Mouse (Mus musculus): Measurements from ENCODE around the gene Napb.
A peak's percentile ranks its signal among the peaks of the same experiment; 100 is the strongest.

Napb gene

GRCm38 (mm10) chr2:148686862-148687261 lies 45.4 kb downstream of the Napb start:
- DNase-seq, result no peak

- DNase-seq, result no peak
Observed at GRCm38 (mm10) chr2:148685709-148686108, 46.6 kb downstream of the Napb start.

DNA sequence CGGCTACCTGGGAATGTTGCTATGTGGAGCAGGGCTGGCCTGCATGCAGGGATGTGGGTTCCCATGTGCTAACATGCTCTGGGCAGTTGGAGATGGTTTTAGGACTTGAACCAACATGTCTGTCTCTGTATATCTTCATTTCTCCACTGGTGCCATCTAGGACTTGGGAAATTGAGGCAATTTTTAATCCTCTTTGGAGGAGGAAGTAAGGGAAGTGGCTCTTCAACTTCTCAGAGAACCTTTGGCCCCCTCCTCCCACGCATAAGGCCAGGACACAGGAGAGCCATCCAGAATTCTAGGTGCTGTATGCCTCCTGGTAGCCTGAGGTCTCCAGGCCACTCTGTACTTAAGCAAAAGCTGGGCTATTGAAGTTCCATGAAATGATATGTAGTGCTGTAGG lies 47.3 kb downstream of the Napb start:
- DNase-seq, result no peak

DNA sequence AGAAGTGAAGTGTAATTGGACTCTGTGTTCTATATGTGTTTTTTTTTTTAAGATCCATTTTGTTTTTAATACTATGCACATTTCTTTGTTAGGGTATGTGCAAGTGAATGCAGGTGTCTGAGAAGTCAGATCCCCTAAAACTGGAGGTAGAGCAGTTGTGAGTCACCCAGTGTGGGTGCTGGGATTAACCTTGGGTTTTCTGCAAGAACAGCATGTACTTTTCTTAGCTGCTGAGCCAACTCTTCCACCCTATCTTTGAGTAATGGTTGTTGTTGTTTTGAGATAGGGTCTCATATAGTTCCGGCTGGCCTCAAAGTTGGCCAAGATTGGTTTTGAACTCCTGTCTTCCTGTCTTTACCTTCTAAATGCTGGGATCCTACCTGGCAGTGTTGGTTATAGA lies 49.2 kb downstream of the Napb start:
- no peak for DNase-seq

GRCm38 (mm10) chr2:148681461-148681891 lies 50.8 kb downstream of the Napb start:
- DNase-seq, result peak; percentile 47 to 59

GRCm38 (mm10) chr2:148680775-148681291 lies 51.4 kb downstream of the Napb start, which contains the start of gene Gzf1:
Gene Gzf1, plus strand, starts transcription at chr2:148681023.
- peak; percentile 97 to 99 for DNase-seq

DNA sequence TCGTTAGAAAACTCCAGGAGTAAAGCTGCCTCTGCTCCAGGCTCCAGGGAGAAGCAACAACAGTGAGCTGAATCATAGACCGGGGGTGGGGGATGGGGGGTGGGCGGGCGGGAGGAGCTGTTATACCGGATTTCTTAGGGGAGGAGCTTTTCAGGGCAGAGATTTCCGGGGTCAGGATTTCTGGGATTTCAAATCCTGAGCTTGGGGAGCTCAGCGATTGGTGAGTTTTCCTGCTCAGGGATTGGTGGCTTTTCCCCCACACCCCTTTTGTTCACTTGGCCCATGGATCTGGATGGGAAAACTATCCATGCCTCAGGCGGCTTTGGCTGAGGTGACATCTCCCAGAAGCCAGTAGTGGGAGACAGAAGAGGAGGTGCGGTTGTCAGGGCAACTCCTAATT lies 52.9 kb downstream of the Napb start:
- peak in 1 of 2 experiments; percentile 16 for DNase-seq

- peak; percentile 21 to 38 for DNase-seq
Observed at GRCm38 (mm10) chr2:148677801-148678200, 54.5 kb downstream of the Napb start.

GRCm38 (mm10) chr2:148672199-148673096 lies 59.8 kb downstream of the Napb start, which contains the start of gene Nxt1:
Gene Nxt1, plus strand, starts transcription at chr2:148672601.
- DNase-seq, result peak; percentile 99 to 100

DNA sequence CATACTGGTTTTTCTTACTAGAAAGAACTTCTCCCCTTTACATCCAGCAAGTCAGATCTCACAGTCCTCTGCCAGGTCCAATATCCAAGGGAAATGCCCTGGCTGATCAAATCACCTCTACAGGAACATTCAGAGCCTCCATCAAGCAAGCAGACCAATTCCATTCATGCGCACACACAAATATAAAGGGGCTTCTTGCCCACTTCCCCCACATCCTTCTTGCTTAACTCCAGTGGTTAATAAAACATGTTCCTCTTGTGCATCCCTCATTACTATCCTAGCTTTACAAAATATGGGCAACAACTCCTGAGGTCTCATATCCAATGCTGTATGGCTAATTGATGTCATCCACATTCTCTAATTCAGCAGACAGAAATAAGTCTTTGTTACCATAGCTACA lies 68.8 kb downstream of the Napb start:
- no peak for DNase-seq

GRCm38 (mm10) chr2:148654961-148655360 lies 77.3 kb downstream of the Napb start:
- DNase-seq, result peak; percentile 54 to 61

- DNase-seq, result no peak
Observed at GRCm38 (mm10) chr2:148650587-148651357, 81.5 kb downstream of the Napb start.

DNA sequence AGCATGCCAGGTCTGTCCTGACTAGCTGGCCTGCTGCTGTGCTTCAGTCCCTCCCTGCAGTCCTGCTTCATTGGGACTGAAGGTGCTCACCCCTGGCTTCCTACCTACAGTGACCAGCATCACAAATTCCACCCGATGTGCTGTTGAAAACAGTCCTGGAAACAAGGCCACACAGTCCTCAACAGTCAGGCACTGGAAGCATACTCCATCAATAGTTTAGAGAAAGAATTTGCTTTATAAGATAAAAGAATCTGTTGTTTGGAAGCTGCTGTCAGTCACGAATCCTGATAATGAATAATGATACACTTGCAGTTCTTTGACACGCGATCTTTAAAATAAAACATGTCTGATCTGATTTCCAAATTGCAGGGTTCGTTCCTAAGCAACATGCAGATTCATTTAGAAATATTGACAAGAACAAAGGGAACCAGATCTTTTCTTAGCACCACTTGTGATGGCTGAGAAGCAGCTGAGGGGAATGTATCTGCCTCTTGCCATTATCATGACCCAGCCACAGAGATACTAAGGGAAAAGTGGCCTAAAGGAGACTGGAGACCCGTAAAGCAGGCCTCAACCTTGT lies 87.8 kb downstream of the Napb start:
- no peak for DNase-seq
